Mouse (Mus musculus) heart, postnatal 0 days (tissue): Measurements from ENCODE around the gene Dnm3.

Experiments
- CTCF ChIP-seq: IDR thresholded peaks from 2 replicates; pipeline ENCODE4 v1.5.1; 2016; ENCODE audit warnings: antibody characterized with exemption, control low read depth, low read depth
- EP300 ChIP-seq: IDR thresholded peaks from 2 replicates; pipeline ENCODE4 v1.6.1; 2016; ENCODE audit warnings: antibody characterized with exemption, low read depth

DNA sequence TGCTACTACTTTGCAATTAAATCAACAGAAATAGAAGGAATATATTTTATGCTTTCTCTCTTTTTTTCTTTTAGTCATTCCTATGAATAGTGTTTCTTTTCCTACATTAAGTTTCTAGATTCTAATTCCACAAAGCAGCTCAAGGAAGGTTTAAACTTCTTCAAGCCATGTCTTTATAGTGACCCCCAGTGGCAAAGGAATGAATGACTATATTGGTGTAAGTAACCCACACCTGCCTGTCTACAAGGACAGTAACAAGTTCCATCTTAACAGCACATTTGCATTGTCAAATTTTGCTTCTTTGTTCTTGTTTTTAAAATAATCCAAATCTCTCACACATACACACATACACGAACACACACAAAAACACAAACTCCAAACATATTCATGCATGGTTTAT lies 141.2 kb downstream of the Dnm3 start:
- TF ChIP-seq CTCF (peak; percentile 63), EP300 (no peak)
